Mouse (Mus musculus): Measurements from ENCODE around the gene Ezr.

DNA sequence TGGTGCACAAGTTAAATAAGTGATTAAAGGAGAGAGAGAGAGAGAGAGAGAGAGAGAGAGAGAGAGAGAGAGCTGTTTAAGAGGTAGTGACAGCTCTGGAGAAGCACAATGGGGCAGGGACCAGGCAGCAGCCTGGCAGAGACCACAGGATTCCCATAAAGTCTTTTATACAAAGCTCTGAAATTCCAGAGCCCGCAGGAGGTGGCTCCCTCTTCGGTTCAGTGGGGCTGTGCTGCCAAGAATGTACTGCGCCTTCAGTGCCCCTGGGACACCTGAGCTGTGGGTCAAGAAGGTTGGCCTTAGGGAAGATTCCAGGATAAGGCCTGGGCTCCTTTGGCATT lies 30.2 kb upstream of the Ezr start:
- no peak for TF ChIP-seq FLI1 (IDR thresholded peaks at IDR 0.05; ENCODE audit: low read length)
- TF ChIP-seq GATA1 (IDR thresholded peaks at IDR 0.05; ENCODE audit: borderline replicate concordance, low read length): no peak

Data from megakaryocyte, embryonic 14.5 days (primary cell).